Mouse (Mus musculus) left cerebral cortex, postnatal 14 days (tissue): ENCODE measurements around the gene Clmn. TPM values are rescaled to one million over a fixed set of nuclear protein-coding genes. Genes with fewer than 3 reads are reported as not detected.
"Not testable (repeated sequence)": the region's sequence is repeated elsewhere in the genome, so short reads cannot be mapped to it uniquely, and the experiment has no call there.

Source experiments
- DNase-seq, 2 experiments: peaks; one replicate each; pipeline ENCODE4 v3.0.0; 2021 to 2022; ENCODE audit warnings: low spot score in 2 of 2, mixed read lengths in 1 of 2
- intact Hi-C: fragments of 180-260 bp; cut with DNase I; formaldehyde crosslinking; loops from one replicate; pipeline ENCODE4 v1.15.1; 2025
- total RNA-seq, 2 experiments: library from RNA; stranded (reverse); gene quantifications; 2 replicates each; pipeline ENCODE4 v1.2.3; 2021

Clmn gene
- total RNA-seq, 2 experiments from 2014 or later = 27.4 to 28.7 TPM

DNA sequence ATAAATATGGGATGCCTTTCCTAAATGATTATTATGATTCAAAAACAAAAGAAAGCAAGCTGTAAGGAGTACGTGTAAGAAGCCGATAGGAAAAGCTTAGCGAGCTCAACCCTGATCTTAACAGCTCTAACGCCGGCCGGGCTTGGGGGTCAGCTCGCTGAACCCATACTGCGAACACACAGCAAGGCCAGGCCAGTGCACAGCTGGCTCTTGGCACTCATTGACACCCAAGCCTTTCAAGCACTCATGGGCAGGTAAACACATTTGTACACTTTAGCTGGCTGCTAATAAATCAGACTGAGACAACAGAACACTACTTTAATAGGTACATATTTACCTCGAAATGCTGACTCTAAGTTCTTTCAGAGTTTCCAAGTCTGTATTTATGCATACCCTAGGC lies 126.4 kb downstream of the Clmn start:
- intact Hi-C loops = loop anchor here (10.0 kb wide), 1 partner anchor 286 kb away; no protein-coding TSS in a partner anchor
- no peak for DNase-seq

DNA sequence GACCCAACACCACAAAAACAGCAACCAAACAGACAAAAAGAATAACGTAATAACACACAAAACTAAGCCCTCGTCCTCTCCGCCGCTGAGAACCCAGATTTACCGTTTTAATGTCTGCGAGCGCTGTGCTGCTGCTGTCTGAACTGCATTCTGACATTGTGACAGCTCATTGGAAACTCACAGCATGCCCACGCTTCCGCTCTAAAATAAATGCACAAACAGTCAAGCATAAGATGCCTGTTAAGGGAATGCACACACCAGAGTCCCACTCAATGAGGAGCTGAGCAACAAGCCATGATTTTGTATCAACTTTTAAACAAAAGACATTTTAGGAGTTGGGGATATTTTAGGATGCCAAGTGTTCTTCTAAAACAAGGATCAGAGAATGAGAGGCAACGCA lies 127.2 kb downstream of the Clmn start:
- DNase-seq = peak; percentile 48 to 64
- intact Hi-C loops = loop anchor here (10.0 kb wide), 1 partner anchor 287 kb away; no protein-coding TSS in a partner anchor

DNA sequence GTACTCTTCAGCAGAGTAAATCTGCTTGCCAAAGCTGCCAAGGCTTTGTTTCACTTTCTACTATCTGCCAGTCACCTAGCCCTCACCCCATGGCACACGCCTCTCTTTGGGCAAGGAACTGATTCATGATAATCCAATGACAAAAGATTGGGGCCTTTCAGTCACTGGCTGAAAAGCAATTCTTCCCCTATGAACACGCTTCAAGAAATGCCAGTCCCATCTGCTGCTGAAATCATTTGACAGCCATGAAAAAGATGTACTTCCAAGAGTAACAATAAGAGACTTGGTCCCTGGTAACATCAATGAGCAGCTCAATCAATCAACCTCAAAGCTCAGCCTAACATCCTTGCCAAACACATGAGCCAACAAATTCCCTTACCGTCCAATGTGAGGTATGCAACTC lies 128.9 kb downstream of the Clmn start:
- DNase-seq = no peak
- intact Hi-C loops = loop anchor here (10.0 kb wide), 1 partner anchor 289 kb away; no protein-coding TSS in a partner anchor

DNA sequence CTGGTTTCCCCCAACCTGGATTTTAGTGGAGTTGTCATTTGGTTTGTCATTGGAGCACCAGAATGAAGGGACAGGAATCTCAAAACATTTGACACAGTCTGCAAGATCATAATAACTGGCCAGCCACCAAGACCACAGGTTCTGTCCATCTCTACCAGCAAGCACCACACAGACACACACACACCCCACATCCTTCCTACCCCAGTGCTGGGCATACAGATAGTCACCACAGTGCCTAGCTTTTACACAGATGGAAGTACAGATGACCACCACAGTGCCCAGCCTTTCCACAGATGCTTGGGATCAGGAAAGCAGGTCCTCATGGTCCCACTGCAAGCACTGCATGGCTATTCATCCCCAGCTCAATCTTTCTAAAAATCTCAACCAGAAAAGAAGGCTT lies 131.7 kb downstream of the Clmn start:
- intact Hi-C loops = loop anchor here (10.0 kb wide), 1 partner anchor 292 kb away; no protein-coding TSS in a partner anchor
- no peak for DNase-seq

DNA sequence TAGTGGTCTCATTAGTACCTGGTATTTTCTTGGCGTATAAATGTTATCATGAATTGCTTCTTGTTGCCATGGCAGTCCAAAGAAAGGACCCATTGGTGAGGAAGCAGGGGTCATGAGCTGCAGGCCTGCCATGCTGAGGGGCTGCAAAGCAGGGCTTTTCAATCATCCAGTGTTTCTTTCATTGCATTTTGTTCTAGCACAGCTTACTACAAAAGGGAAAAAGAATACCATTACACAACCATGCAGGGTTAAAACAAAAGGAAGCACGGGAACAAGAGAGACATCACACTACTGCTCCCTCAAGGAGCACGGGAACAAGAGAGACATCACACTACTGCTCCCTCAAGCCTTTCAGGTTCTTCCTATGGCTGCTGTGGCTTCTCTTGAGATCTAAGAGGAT lies 133.1 kb downstream of the Clmn start:
- DNase-seq = no peak
- intact Hi-C loops = loop anchor here (10.0 kb wide), 1 partner anchor 293 kb away; no protein-coding TSS in a partner anchor

DNA sequence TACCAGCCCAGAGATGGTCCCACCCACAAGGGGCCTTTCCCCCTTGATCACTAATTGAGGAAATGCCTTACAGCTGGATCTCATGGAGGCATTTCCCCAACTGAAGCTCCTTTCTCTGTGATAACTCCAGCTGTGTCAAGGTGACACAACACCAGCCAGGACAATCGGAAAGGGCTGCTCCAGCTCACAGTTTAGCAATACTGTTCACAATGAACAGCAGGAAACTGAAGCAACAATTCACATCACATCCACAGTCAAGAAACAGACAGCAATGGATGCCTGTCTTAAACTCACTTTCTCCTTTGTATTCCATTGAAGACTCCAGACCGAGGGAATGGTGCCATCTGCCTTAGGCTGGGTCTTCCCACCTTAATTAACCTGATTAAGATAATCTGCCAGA lies 138.4 kb downstream of the Clmn start:
- DNase-seq, intact Hi-C loops: not testable (repeated sequence)

DNA sequence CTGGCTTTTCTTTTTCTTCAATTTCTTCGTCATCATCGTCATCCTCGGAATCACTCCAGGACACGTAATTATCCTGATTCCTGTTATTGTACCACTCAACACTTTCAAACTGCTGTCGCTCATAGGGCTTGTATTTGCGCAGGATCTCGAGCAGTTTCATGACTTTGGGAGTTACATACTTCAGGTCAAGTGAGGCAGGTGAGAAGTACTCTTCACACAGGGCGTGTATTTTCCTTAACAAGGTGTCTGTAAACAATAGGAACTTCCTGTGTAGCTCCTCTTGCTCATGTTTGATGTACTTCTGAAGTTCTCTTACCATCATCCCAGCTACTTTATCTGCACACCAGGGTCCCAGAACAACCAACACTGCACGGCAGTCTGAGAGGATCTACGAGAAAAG lies 142.8 kb downstream of the Clmn start:
- intact Hi-C loops = no loop called here
- no peak for DNase-seq

DNA sequence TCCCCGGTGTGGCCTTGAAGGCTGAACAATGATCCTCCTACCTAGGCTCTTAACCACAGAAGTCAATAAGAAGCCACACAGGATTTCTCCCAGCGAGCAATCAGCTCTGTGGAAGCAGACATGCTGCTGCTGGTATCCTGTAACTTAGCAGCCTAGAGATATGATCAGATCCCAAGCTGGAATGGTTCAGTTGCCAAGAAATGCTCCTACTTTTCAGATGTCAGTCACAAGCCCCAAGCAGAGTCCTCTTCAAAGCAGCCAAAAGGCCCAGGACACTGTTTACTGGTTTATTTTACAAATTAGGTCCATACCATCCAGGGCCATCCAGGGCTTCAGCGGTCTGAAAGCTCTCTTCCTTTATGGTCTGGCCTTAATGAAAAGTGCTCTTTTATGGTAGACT lies 143.9 kb downstream of the Clmn start:
- no peak for DNase-seq
- intact Hi-C loops = no loop called here

DNA sequence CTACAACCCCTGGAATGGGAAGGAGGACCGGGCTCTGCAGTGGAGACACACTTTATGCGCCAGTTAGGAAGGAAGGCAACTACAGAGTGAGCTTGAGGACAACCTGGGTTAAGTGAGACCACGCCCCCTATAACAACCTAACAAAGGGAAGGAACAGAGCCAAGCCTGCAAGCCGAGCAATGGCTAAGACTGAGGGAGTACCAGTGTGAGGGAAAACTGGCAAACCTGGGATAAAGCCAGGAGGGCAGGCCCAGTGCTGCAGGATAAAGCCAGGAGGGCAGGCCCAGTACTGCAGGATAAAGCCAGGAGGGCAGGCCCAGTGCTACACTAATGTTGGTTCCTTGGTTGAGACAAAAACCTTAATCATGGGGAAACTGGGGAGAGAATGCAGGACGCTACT lies 145.9 kb downstream of the Clmn start:
- intact Hi-C loops = no loop called here
- DNase-seq = no peak

DNA sequence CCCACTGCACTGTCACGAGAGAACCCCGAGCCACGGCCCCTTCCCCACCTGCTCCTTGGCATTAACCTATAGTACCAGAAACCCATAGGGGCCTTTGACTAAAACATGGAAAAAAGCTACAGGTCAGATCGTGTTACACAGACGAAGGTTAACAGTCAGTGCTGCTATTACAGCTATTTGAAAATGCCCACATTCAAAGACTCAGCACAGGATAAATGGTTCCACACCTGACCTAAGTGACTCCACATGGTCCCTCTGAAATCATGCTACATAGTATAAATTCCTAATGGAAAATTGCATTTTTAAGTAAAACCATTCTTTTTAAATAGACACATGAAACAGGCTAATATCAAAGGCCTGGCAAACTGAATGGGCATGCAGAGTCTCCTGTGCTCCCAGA lies 148.5 kb downstream of the Clmn start:
- no peak for DNase-seq
- intact Hi-C loops = no loop called here

DNA sequence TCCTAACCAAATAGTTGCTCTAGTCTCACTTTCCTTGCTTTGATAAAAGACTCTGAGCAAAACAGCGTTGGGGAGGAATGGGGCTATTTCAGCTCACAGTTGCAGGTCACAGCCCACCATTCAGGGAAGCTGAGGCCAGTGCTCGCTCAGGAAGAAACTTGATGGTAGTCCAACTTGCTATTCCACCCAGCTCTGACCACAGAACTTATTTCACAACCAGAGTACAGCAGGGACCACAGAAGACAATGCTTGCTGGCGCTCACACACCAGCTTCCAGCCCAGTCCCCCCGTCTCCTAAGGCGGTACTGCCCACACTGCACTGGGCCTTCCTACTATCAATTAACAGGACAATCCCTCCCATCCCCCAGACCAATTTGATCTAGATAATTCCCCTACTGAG lies 149.4 kb downstream of the Clmn start:
- intact Hi-C loops = no loop called here
- no peak for DNase-seq

Other genes with a start within 250 kb of the Clmn start
- 10 to 100 TPM; 52.3 to 54.4 TPM for gene Dicer1, start 113.1 kb downstream of the Clmn start, total RNA-seq
- 1 to 10 TPM; 1.1 to 1.4 TPM for gene Syne3, start 144.7 kb upstream of the Clmn start, total RNA-seq
- 10 to 100 TPM; 62.5 to 64.1 TPM for gene Glrx5, start 167.6 kb upstream of the Clmn start, total RNA-seq